Mouse (Mus musculus) large intestine, adult 2 months (tissue): ENCODE data around the gene Tnfsf13b. TPM values are rescaled to one million over a fixed set of nuclear protein-coding genes. Genes with fewer than 3 reads are reported as not detected.

Source experiments
- DNase-seq: peaks from one replicate; pipeline ENCODE4 v3.0.0-alpha.2; 2012; ENCODE audit warnings: low read depth, low spot score
- WGBS: fragments of 180-500 bp; shearing (Covaris S2); methylation state at CpG from one replicate; pipeline ENCODE4 v1.1.7; 2018; 5-methylcytosine and 5-hydroxymethylcytosine counted together
- polyA plus RNA-seq: library from polyadenylated mRNA; depleted of rRNA; stranded (reverse); fragments of >200 nt; gene quantifications from 2 replicates; pipeline ENCODE4 v1.2.3, GENCODE M21; 2012; rRNA removed

Gene Tnfsf13b
- 5.7 and 9.4 TPM in 2 replicates for polyA plus RNA-seq

DNA sequence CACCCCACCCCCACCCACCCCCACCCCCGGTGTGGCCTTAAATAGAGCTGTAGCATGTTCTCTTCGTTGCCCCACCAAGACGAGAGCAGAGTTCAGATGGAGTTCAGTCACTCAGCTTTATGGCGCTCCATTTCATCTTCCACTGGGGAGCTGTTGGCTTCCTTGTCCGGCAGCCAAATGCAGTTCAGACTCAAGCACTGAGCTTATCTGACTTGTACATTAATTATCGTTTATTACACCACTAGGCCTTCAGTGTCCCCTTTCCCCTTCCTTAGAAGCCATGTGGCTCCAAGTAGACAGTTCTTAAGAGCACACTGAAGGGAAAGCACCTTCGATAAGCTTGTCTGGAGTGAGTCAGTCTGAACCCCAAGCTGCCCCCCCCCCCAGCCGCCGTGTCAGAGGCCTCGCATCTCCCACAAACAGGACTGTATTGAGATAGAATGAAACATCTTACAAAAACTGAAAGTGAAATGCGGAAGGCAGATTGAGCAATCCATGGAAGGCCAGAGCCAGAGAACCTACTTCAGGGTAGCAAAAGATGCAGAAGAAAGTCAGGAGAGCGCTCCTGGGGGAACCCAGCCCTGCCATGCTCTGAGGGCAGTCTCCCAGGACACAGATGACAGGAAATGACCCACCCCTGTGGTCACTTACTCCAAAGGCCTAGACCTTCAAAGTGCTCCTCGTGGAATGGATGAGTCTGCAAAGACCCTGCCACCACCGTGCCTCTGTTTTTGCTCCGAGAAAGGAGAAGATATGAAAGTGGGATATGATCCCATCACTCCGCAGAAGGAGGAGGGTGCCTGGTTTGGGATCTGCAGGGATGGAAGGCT lies at the start of gene Tnfsf13b:
Gene Tnfsf13b, plus strand, starts transcription at position 312 of the 830 bp plus-strand sequence.
- WGBS = 19% methylated on average over 16 of the region's 16 CpGs
- DNase-seq = no peak

DNA sequence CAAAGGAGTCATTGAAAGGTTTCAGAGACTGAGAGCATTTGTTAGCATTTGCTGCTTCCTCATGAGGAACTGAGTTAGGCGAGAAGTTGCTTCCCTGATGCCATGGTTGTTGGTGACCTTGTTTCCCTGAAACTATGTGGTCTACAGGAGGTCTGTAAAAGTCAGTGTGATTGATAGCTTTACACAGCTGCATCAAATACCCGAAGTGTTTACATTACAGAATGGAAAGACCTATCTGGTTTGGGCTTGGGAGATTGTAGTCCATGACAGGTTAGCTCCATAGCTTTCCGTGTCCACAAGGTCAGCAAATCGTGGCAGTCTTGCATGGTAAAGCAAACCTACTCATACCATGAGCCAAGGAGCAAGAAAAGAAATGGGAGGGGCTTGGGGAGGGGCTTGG lies 47.9 kb upstream of the Tnfsf13b start:
- WGBS = 24% methylated on average over 4 of the region's 4 CpGs

DNA sequence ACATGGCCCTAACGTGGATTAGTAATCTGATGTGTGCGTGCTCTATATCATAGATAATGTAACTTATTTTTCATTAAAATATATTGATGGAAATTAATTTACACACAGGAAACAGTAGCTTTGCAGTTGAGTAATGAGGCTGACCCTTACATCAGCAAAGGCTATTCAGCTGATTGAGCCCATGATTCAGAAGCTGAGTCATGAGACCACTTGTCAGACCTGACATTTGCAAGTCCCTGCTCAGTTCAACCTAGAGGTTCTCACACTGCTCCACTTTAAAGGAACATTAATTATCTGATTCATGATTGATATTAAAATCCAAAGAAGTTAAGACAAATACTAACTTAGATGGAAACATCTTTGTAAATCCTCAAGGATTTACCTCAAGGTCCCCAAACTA lies 46.3 kb upstream of the Tnfsf13b start:
- DNase-seq = no peak
- 92% methylated on average over 2 of the region's 2 CpGs for WGBS

More for the DNA sequence above, 47.9 kb upstream of the Tnfsf13b start:
- DNase-seq = no peak

DNA sequence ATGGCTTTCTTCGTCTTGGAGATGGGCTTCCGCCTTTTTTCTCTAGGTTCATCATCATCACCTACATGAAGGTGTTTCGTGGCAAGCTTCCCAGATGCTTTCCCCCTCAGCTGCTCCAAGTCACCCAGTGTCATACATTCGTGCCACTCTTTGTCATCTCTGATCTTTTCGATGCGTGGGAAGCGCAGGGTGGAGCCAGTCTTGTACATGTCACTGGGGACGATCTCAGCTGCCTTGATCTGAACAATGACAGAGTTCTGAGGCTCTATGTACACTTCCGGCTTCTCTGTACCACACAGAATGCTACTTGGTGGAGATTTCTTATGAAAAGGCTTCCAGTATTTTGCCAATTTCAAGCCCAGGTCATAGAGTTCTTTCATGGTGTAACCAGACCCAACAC lies 34.4 kb upstream of the Tnfsf13b start:
- 94% methylated on average over 9 of the region's 9 CpGs for WGBS
- DNase-seq = no peak

DNA sequence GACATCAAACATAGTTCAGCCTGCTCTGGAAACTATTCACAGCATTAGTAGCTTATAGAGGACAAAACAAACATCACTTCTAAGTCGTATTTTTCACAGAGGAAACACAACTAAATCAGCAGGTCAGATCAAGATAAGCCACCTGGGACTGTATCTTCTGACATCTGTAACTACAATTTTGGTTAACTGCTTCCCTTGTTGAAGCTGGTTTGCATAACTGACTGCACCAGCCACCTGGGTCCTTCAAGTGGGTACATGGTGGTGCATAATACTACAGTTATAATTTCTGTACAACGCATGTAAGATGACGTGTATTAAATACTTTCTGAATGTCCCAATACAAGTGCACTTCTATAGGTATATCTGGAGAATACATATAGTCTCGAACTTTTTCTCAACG lies 31.0 kb upstream of the Tnfsf13b start:
- WGBS = 13% methylated on average over 5 of the region's 5 CpGs
- DNase-seq = no peak

DNA sequence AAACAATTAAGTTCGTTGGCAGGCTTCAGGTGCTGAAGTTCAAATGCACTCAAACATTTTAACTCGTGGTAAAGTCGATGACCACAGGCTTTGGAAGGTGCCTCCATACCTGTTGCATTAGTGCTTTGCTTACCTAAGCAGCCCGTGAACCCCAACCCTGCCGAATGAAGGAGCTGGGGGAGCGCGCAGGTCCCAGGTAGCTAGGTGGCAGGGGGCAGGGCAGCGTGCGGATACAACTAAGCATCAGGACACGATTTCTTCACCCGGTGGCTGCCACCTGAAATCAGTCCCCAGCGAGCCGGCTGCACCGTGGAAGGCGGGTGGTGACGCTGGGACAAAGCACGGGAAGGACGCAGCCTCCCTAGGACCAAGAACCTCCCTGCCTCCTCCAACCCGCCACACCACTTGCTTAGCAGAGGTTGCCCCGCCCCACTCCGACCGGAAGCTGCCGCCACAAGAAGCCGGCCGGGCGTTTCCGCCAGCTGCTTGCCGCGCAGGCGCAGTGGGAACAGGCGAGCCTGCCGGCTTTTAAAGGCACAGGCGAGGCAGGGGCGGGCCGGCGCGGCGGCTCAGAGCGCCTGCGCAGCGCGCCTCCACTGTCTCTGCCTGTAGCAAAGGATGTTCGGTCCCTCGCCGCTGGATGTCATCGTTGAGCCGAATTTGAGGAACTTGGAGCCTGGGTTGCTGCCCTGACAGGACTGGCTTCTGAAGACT lies 30.2 kb upstream of the Tnfsf13b start:
- under 1% methylated on average over 47 of the region's 47 CpGs for WGBS
- DNase-seq = peak; percentile 95

DNA sequence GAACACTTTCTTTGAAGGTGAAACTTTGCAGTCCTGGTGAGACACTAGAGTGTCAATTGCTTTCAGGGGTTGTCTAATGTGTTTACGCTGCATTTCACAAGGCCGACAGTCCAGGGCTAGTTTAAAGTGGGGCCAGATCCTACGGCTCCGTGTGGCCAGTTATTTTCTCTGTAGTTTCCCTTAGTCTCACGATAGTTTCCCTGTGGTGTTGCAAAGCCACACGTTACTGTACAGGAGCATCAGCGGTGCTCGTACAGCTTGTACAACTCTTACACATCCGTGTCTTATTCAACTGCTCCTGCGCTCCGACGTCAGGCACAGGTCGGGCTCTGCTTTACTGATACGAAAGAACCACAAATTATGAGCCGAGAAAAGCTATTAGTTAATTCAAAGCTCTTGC lies 29.3 kb upstream of the Tnfsf13b start:
- 23% methylated on average over 15 of the region's 15 CpGs for WGBS
- no peak for DNase-seq

DNA sequence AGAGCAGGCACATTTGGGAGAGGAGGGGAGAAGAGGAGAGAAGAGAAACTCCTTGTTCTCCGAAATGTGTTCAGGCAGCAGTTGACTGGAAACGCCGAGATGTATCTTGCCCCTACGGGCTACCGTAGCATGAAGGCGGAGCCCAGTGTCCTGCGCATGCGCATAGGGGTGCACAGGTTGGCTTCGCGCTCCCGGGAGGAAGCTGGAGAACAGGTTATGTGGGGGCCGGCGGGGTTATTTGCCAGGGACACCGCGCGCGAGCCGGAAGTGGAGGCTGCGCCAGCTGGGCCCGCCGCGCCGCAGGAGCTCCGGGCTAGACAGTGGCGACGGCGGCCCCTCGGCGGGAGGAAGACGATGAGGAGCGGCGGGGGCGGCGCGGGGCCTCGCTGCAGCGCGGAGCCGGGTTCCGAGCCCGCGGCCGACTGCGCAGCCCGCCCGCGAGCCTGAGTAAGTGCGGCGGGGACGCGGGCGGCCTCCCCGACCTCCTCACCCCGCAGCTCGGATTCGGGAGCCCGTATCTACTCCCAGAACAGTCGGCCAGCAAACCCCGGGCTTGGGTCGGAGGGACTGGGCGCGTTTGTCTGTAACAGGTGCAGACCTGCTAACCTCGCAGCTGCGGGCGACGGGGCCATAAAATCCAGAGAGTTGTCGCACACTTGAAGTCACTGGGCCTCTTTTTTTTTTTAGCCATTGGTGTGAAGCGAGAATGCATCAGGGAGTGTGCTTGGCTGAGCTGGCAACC lies 28.5 kb upstream of the Tnfsf13b start, which contains the start of the genes Lig4 and Abhd13:
Gene Lig4, minus strand, starts transcription at position 114 of the 742 bp plus-strand sequence.
Gene Abhd13, plus strand, starts transcription at position 135 of the 742 bp plus-strand sequence.
- under 1% methylated on average over 68 of the region's 68 CpGs for WGBS
- DNase-seq = peak; percentile 94

DNA sequence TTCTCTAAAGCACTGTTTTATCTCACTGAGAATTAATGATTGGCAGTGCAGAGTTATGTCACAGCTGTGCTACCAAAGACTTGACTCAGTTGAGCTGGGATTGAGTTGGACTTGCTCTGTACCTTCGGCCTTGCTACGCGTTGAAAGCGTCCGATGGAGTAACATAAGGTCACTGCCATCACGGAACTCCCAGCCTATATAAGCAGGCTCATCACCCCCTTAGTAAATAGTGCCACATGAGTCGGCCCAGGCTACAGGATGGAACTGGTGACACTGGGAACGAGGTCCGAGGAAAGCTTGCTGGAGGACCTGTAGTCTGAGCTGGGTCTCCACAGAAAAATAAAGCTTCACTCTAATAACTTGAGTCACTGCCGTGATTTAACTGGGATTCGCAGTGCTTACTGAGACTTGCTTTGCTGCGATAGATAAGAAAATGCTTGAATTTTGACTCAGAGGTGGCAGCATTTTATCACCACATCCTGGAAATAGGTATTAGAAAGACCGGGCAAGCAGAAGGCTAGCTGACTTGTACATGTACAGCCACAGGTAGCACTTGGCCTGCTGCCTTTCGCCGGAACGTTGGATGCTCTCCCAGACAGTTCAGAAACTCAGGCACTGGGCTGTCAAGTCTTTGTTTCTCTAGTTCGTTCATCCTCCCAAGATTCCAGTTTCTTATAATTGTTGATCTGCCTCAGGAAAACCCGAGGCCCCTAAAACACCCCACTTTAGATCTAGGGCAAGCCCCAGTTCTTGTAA lies 27.6 kb upstream of the Tnfsf13b start:
- 25% methylated on average over 18 of the region's 18 CpGs for WGBS
- no peak for DNase-seq

DNA sequence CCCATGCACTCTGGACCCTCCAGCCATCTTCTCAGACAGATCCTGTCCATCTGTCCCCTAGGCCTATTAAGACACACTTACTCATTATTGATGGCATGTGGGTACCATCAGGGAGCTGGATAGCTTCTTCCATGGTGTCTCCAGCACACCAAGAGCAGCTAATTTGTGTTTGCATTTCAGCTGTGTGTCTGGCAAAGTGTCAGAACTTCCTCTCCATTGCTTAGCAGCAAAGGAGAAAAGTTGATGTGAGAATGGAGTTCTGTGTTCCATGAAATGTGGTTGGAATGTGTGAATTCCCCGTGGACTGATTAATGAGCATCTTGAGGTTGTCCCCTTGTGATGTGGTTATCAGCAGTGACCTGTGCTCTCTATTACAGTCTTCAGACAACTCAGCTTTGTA lies 26.5 kb upstream of the Tnfsf13b start:
- no peak for DNase-seq
- 60% methylated on average over 1 of the region's 1 CpGs for WGBS

DNA sequence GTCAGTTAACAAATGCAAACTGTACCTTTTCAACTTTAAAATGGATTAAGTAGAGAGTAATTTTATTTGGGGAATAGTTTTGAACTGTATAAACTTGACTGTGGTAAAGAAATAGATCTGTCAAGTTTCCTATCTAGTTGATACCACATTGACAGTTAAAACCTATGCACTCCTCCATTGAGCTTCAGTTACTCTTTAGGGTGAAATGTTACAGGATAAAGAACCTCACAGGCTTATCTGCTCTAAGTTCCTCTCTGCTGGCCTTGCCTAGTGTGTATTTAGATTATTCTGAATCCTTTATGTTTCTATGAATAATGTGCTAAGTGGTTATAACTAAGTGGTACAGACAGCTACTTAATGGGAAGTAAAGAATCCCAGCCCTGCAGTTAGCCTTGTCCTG lies 26.1 kb upstream of the Tnfsf13b start:
- no peak for DNase-seq

DNA sequence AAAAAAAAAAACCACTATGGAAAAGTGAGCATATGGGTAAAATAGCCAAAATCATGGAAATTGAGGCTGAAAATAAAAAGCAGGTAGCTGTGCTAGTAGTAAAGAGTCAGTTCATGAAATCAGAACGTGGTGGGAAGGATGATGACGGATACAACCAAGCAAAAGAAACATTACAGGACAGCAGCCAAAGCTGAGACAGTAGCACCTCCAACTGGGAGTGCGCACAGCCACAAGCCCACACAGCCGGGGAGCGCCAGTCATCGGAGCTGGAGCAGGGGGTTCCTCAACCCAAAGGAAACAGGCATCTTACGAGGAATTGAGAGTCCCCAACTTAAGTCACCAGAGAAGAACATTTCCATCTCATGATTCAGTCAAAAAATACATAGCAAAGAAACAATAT lies 2.2 kb upstream of the Tnfsf13b start:
- 91% methylated on average over 7 of the region's 7 CpGs for WGBS
- no peak for DNase-seq

DNA sequence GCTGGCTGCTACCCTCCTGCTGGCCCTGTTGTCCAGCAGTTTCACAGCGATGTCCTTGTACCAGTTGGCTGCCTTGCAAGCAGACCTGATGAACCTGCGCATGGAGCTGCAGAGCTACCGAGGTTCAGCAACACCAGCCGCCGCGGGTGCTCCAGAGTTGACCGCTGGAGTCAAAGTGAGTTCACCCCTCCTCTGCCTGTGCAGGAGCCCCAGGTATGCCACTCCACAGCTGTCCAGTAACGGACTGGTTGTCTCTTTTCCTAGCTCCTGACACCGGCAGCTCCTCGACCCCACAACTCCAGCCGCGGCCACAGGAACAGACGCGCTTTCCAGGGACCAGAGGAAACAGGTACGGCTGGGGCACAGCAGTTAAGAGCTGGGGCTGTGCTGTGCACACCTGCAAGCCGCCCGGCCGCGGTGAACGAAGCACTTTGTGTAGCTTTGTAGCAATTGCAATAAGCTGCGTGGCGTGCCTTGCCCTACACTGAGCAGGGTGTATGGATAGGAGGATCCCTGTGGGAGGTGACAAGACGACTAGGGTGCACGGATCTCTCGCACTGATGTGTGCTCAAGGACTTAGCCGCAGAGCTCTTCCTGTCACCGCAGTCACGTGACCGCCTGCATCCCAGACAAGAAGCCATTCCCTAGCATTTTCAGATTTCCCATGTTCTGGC lies 856 bp downstream of the Tnfsf13b start:
- WGBS = 6% methylated on average over 29 of the region's 29 CpGs
- no peak for DNase-seq

DNA sequence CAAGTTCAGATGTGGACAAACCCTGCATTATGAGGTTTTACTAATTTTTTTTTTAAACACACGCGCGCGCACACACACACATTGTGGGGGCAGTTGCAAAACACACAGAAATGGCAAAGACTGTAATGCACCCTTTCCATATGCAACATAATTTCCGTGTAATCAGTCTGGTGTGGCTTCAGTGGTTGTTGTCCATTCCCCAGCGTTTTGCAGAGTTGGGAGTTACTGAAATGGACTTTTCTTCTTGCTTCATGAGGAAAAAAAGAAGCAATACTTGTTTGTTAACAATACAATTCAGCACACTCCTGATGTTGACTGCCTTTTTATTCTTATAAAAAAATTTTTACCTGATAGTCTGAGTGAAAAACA lies 1.4 kb downstream of the Tnfsf13b start:
- WGBS = 36% methylated on average over 6 of the region's 6 CpGs
- no peak for DNase-seq

DNA sequence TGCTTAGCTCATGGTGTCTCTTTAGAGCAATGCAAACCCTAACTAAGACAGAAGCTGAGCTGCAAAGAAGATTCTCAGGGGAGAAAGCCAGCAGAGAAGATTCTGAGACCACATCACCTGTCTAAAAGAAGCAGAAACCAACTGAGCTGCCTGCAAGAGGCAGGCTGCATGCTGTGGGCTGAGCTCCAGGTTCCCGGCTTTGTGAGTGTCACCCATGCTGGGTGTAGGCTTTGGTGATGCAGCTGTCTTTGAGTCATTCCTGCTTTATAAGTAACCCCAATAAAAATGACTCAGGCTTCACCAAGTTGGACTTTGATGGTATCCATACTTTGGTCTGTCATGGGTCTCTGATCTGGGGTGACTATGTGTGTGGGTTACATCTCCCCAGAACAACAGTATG lies 10.0 kb downstream of the Tnfsf13b start:
- 26% methylated on average over 1 of the region's 1 CpGs for WGBS

DNA sequence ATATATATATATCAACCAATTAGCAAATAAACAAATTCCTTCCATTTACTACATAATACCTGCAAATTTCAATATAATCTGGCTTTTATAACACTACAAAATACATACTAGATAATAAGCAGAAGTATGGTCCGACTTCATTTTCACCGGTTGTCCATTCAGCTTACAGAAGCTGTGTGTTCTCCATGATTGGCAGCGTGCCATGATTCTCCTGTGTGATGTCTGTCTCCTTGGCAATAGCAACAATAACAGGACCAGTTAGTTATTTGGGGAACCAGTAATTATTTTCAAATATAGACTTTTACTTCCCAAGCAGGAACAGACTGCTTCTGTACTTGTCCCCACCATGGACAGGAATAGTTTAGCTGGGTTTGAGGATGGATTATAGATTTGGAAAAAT lies 11.0 kb downstream of the Tnfsf13b start:
- no peak for DNase-seq

More for the DNA sequence above, 10.0 kb downstream of the Tnfsf13b start:
- no peak for DNase-seq

DNA sequence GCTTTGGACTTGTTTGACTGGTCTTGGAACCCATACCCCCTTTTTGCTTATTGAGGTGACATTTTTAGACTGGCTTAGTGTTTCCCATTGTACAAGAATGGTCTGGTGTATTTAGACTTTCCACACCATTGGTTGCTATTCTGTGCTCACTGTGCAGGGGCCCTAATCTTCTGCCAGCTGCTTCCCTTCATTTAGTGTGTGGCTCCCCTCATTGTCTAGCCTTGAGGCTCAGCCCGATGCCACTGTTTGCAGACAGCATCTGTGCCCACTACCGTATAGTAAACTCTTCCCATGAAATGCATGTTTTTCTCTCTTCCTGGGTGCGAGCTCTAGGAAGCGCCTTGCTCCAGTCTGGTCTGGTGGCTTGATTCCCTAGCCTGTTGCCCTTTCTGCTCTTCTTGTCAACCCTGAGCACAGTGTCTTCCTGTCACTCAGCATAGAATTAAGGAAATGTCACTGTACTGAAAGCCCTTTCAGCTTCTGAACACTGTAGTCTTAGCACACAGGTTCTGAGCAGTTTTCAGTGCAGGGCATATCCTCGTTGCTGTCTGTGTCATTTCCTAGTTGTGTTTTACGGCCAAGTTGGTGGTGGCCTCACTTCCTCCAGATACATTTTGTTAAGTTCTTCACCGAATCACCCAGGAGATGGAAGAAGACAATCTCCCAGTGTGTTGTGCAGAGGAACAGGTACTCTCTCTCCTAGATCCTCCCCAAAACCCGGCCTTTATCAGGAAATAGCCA lies 24.2 kb downstream of the Tnfsf13b start:
- DNase-seq = no peak
- 66% methylated on average over 8 of the region's 8 CpGs for WGBS

More for the DNA sequence above, 11.0 kb downstream of the Tnfsf13b start:
- 23% methylated on average over 3 of the region's 3 CpGs for WGBS

DNA sequence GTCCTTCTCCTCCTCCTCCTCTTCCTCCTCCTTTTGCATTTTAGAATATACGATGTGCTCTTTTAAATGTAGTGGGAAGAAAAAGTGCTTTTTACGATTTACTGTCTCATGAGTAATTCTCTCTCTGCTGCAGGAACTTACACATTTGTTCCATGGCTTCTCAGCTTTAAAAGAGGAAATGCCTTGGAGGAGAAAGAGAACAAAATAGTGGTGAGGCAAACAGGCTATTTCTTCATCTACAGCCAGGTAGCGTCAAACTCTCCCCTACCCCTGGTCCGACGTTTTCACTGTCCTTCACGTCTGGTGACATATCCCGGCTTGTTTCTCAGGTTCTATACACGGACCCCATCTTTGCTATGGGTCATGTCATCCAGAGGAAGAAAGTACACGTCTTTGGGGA lies 24.9 kb downstream of the Tnfsf13b start:
- 76% methylated on average over 9 of the region's 9 CpGs for WGBS
- DNase-seq = no peak
